Mouse (Mus musculus) hindbrain, embryonic 16.5 days (tissue): ENCODE measurements at regions not wholly inside any gene's neighbourhood (a gene's known extent, or its start where the extent isn't known, plus 50 kb on each side); places are given as distances from the start of the nearest gene placed in this dataset.

Source experiments
- ATAC-seq: fragments of 200-750 bp; cut with Nextera tagmentation; 2 replicates; pipeline ENCODE4 v1.8.0; 2017; ENCODE audit warnings: moderate TSS enrichment, moderate library complexity
- H3K27ac ChIP-seq: fragments of 300-500 bp; sonication (generic); 2 replicates; pipeline ENCODE4 v1.5.1; 2014; ENCODE audit warnings: low read depth, mild to moderate bottlenecking, control low read depth, low read length, moderate library complexity
- H3K27me3 ChIP-seq: fragments of 300-500 bp; sonication (generic); replicated peaks from 2 replicates; pipeline ENCODE4 v1.6.1; 2014; ENCODE audit warnings: low read length; ENCODE audit not compliant: control insufficient read depth, insufficient read depth
- H3K36me3 ChIP-seq: fragments of 300-500 bp; sonication (generic); 2 replicates; pipeline ENCODE4 v1.6.1; 2014; ENCODE audit warnings: mild to moderate bottlenecking, low read length, moderate library complexity, mixed read lengths; ENCODE audit not compliant: control insufficient read depth, insufficient read depth
- H3K4me1 ChIP-seq: fragments of 300-500 bp; sonication (generic); 2 replicates; pipeline ENCODE4 v1.6.1; 2014; ENCODE audit warnings: low read depth, low read length; ENCODE audit not compliant: control insufficient read depth, insufficient read depth
- H3K4me2 ChIP-seq: fragments of 300-500 bp; sonication (generic); 2 replicates; pipeline ENCODE4 v1.6.1; 2014; ENCODE audit warnings: mild to moderate bottlenecking, low read length, control low read depth, moderate library complexity
- H3K4me3 ChIP-seq: fragments of 300-500 bp; sonication (generic); 2 replicates; pipeline ENCODE4 v1.5.1; 2014; ENCODE audit warnings: mild to moderate bottlenecking, low read length, control low read depth, moderate library complexity
- H3K9ac ChIP-seq: fragments of 300-500 bp; sonication (generic); 2 replicates; pipeline ENCODE4 v1.6.1; 2014; ENCODE audit warnings: low read depth, mild to moderate bottlenecking, control low read depth, low read length, moderate library complexity
- H3K9me3 ChIP-seq: fragments of 300-500 bp; sonication (generic); 2 replicates; pipeline ENCODE4 v1.6.1; 2014; ENCODE audit warnings: mild to moderate bottlenecking, low read length, moderate library complexity; ENCODE audit not compliant: control insufficient read depth
- WGBS: fragments of 180-500 bp; shearing (Covaris S2); extraction: QIAGEN DNeasy Blood & Tissue Kit; methylation state at CpG from one replicate; pipeline ENCODE4 v1.1.7; 2014; 5-methylcytosine and 5-hydroxymethylcytosine counted together

DNA sequence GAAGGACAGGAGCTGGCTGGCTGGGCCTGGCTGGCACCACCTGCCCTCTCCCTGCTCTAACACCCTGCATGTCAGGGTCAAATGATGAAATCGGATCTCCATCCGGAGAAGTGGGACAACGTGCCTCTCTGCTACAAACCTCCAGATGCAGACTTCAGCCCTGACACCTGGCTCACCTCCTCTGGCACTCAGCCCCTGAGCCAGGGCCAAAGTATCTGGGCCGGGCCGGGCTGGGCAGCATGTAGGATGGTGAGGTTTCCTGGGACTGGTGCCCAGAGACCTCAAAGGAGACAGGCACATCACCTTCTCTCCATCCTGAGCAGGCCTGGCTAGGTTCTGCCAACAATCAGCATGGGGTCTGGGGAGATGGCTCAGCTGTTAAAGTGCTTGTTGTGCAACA is 113.5 kb downstream of the Tfcp2l1 start:
- H3K27me3 ChIP-seq, result no peaks in the 10 kb centered on the region
- no peak overlapping the region for H3K4me2 ChIP-seq
- no peaks in the 10 kb centered on the region for H3K4me1 ChIP-seq
- no peak overlapping the region for H3K27ac ChIP-seq
- 85% methylated on average over 5 of the region's 5 CpGs for WGBS
- no peak overlapping the region for H3K4me3 ChIP-seq
- no peak for ATAC-seq
- H3K36me3 ChIP-seq, result no peaks in the 10 kb centered on the region
- H3K9me3 ChIP-seq, result no peaks in the 10 kb centered on the region
- H3K9ac ChIP-seq, result no peak overlapping the region

- Histone ChIP-seq H3K4me1 (no peaks in the 10 kb centered on the region), H3K9ac (no peak overlapping the region), H3K4me3 (no peak overlapping the region), H3K9me3 (no peaks in the 10 kb centered on the region), H3K27me3 (no peaks in the 10 kb centered on the region), H3K36me3 (no peaks in the 10 kb centered on the region), H3K27ac (no peak overlapping the region), H3K4me2 (no peak overlapping the region)
- WGBS, result 69% methylated on average over 5 of the region's 5 CpGs
- no peak for ATAC-seq
Measured at GRCm38 (mm10) chr1:118748196-118748595, 120.5 kb downstream of the Tfcp2l1 start.

GRCm38 (mm10) chr1:118752869-118753268 is 125.1 kb downstream of the Tfcp2l1 start:
- WGBS, result 93% methylated on average over 3 of the region's 3 CpGs
- Histone ChIP-seq H3K4me1 (no peaks in the 10 kb centered on the region), H3K4me2 (no peak overlapping the region)

GRCm38 (mm10) chr1:118756171-118756865 is 128.6 kb downstream of the Tfcp2l1 start:
- Histone ChIP-seq H3K36me3 (no peaks in the 10 kb centered on the region), H3K27me3 (no peaks in the 10 kb centered on the region), H3K9ac (no peak overlapping the region), H3K9me3 (no peaks in the 10 kb centered on the region), H3K27ac (no peak overlapping the region), H3K4me3 (no peak overlapping the region), H3K4me1 (no peaks in the 10 kb centered on the region), H3K4me2 (no peak overlapping the region)
- ATAC-seq, result no peak
- 57% methylated on average over 9 of the region's 9 CpGs for WGBS

More at GRCm38 (mm10) chr1:118752869-118753268, 125.1 kb downstream of the Tfcp2l1 start:
- Histone ChIP-seq H3K9ac (no peak overlapping the region), H3K9me3 (no peaks in the 10 kb centered on the region), H3K27me3 (no peaks in the 10 kb centered on the region), H3K27ac (no peak overlapping the region), H3K36me3 (no peaks in the 10 kb centered on the region), H3K4me3 (no peak overlapping the region)
- ATAC-seq, result no peak

DNA sequence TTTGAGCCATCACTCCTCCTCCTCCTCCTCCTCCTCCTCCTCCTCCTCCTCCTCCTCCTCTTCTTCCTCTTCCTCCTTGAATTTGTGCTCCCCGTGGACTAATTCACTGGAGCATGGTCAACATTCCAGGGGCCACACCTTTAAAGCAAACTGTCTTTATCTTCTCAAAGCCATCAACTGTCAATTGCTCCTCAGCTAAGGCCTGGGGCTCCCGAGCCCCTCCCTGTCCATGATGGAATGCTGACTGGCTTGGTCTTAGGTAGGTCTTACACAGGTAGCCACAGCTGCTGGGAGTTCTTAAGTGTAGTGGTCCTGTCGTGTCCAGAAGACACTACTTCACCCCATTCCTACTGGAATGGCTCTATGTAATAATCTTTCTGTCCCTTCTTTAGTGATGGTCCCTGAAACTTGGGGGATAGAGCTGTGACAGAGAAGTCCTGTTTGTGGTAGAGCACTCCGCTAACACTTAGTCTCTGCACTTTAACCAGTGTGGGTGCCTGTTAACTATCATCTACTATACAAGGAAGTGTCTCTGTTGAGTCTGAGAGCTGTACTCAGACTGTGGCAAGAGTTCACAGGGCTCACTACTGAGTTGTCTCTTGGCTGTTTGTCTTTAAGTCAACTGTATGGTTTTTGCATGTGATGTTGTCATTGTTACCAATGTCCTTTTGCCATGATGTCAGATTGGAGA is 129.7 kb downstream of the Tfcp2l1 start:
- no peaks in the 10 kb centered on the region for H3K27me3 ChIP-seq
- 88% methylated on average over 3 of the region's 4 CpGs for WGBS

GRCm38 (mm10) chr1:118758031-118758400 is 130.3 kb downstream of the Tfcp2l1 start:
- Histone ChIP-seq H3K36me3 (no peaks in the 10 kb centered on the region), H3K4me1 (no peaks in the 10 kb centered on the region), H3K9me3 (no peaks in the 10 kb centered on the region), H3K9ac (no peak overlapping the region), H3K27me3 (no peaks in the 10 kb centered on the region), H3K4me2 (no peak overlapping the region), H3K4me3 (no peak overlapping the region), H3K27ac (no peak overlapping the region)
- 77% methylated on average over 4 of the region's 4 CpGs for WGBS
- ATAC-seq, result no peak

More for the DNA sequence above, 129.7 kb downstream of the Tfcp2l1 start:
- H3K27ac ChIP-seq, result no peak overlapping the region
- H3K4me3 ChIP-seq, result no peak overlapping the region
- no peak overlapping the region for H3K9ac ChIP-seq
- no peaks in the 10 kb centered on the region for H3K4me1 ChIP-seq
- no peaks in the 10 kb centered on the region for H3K9me3 ChIP-seq
- no peak for ATAC-seq
- no peaks in the 10 kb centered on the region for H3K36me3 ChIP-seq
- no peak overlapping the region for H3K4me2 ChIP-seq

DNA sequence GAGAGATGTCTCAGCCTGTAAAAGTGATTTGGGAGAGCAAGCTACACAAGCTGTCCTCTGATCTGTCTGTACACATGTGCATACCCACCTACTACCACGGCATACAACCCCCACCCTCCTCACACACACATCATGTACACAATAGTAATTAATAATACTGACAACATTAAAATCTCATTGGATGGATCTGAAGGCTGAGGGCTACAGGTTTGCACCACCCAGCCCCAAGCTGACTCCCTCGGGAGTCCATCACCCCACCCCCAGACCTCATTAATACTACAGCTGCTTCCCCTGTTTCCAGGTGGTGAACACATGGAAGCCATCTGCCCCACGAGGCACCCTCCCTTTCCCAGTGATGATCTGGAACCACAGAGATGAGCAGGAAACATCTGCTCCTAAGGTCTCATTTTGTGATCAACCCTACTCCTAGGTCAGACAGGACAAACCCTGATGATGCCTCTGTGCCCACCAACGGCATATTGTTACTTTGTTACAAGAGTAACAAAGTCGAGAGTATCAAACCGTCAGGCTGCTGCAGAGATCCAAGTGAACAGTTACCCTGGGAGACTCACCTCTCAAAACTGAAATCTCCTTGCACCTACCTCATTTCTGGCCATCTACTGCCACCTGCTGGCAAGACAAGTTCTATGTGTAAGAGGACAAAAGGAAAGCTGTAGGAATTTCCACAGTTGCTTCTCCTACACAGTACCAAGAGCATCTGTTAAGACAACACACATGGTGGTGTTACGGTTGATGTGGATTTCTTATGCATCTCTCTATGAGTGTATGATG is 131.6 kb downstream of the Tfcp2l1 start:
- no peaks in the 10 kb centered on the region for H3K4me1 ChIP-seq
- no peaks in the 10 kb centered on the region for H3K9me3 ChIP-seq
- H3K27ac ChIP-seq, result no peak overlapping the region
- no peak overlapping the region for H3K9ac ChIP-seq
- no peak overlapping the region for H3K4me2 ChIP-seq
- H3K36me3 ChIP-seq, result no peaks in the 10 kb centered on the region
- H3K27me3 ChIP-seq, result no peaks in the 10 kb centered on the region
- H3K4me3 ChIP-seq, result no peak overlapping the region
- WGBS, result 27% methylated on average over 7 of the region's 7 CpGs
- ATAC-seq, result peak; percentile 93

DNA sequence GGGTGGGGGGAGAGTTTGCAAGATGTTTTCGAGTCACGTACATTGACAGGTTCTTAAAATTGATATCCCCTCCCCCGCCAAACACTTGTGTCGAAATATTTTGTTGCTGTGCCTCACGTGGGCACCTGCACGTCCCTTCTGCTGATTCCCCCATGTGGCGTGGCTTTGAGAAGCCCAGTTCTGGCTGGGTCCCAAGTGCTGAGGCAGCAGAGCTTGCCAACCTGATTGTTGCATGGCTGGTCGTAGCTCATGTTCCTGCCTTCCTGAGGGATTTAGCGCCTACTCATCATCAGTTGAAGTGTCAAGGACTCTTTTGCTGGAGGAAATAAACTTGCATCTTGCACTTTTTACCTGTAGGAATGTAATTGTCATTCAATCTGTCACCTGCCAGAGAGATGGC is 137.8 kb downstream of the Tfcp2l1 start:
- H3K27ac ChIP-seq, result no peak overlapping the region
- H3K36me3 ChIP-seq, result no peaks in the 10 kb centered on the region
- no peak overlapping the region for H3K4me3 ChIP-seq
- no peak overlapping the region for H3K9ac ChIP-seq
- no peak for ATAC-seq
- H3K9me3 ChIP-seq, result no peaks in the 10 kb centered on the region
- H3K27me3 ChIP-seq, result no peaks in the 10 kb centered on the region
- 63% methylated on average over 9 of the region's 9 CpGs for WGBS
- H3K4me1 ChIP-seq, result no peaks in the 10 kb centered on the region
- H3K4me2 ChIP-seq, result no peak overlapping the region

GRCm38 (mm10) chr1:118768831-118769230 is 141.1 kb downstream of the Tfcp2l1 start:
- ATAC-seq, result peak; percentile 55
- H3K36me3 ChIP-seq, result no peaks in the 10 kb centered on the region
- H3K27me3 ChIP-seq, result no peaks in the 10 kb centered on the region
- no peak overlapping the region for H3K4me2 ChIP-seq
- no peak overlapping the region for H3K9ac ChIP-seq
- no peak overlapping the region for H3K4me3 ChIP-seq
- no peak overlapping the region for H3K27ac ChIP-seq
- H3K4me1 ChIP-seq, result no peaks in the 10 kb centered on the region
- no peaks in the 10 kb centered on the region for H3K9me3 ChIP-seq
- WGBS, result 35% methylated on average over 4 of the region's 4 CpGs
